8 mouse cellular contexts compared by ENCODE assay signal in genomic region chr2:153778638-153779362, GRCm38 (mm10). TPM values are rescaled to one million over a fixed set of nuclear protein-coding genes. Genes with fewer than 3 reads are reported as not detected.
DNase-seq lines count a peak whose midpoint lies in the region; ATAC-seq and TF ChIP-seq lines count a peak whose summit lies in the region.

No protein-coding gene starts in this region.

- DNase-seq in ES-CJ7 (ENCODE audit: low read depth, low spot score), result peak; percentile 83
- DNase-seq in cerebellum, adult 18-20 months, result peak; percentile 32 to 48
- DNase-seq in hindbrain, embryonic 10.5 days (ENCODE audit: low spot score), result peak; percentile 73
- DNase-seq in layer of hippocampus, adult 9-11 months, result peak; percentile 40
- peak; percentile 81 for DNase-seq in lung, postnatal 0 days (ENCODE audit: low spot score)
- DNase-seq in ovary, postnatal 10 days (ENCODE audit: low spot score), result peak; percentile 26
- DNase-seq in thymus, postnatal 0 days (ENCODE audit: low spot score), result peak; percentile 85

- H3K9ac ChIP-seq in lung, postnatal 0 days (replicated peaks; ENCODE audit: low read depth), result no peak overlapping the region

- 14% methylated on average over 24 of the region's 24 CpGs for WGBS in hindbrain, embryonic 10.5 days
- WGBS in lung, postnatal 0 days, result 10% methylated on average over 24 of the region's 24 CpGs

- ATAC-seq in frontal cortex, adult (ENCODE audit: low TSS enrichment), result peak; percentile 80
- ATAC-seq in lung, postnatal 0 days, result peak; percentile 96

- no peak for TF ChIP-seq CTCF in lung, postnatal 0 days (IDR thresholded peaks at IDR 0.05)

- H3K36me3 ChIP-seq in hindbrain, embryonic 10.5 days, result peaks cover 8% of the 10 kb centered on the region
- H3K36me3 ChIP-seq in lung, postnatal 0 days (ENCODE audit: insufficient read depth, low read length), result no peaks in the 10 kb centered on the region

- no peak for TF ChIP-seq EP300 in lung, postnatal 0 days (IDR thresholded peaks at IDR 0.05)

- H3K4me1 ChIP-seq in hindbrain, embryonic 10.5 days (replicated peaks), result peaks cover 12% of the 10 kb centered on the region
- peaks cover 3% of the 10 kb centered on the region; the same call in 1 of the 2 replicates for H3K4me1 ChIP-seq in lung, postnatal 0 days (ENCODE audit: insufficient read depth, low read depth, low read length)

- peak overlapping the region; percentile 44 for H3K4me3 ChIP-seq in hindbrain, embryonic 10.5 days
- peak overlapping the region; percentile 26 for H3K4me3 ChIP-seq in lung, postnatal 0 days (ENCODE audit: low read depth, low read length)

- H3K27me3 ChIP-seq in hindbrain, embryonic 10.5 days (ENCODE audit: insufficient read depth, poor library complexity, severe bottlenecking), result no peaks in the 10 kb centered on the region; the same call in 1 of the 2 replicates
- no peaks in the 10 kb centered on the region for H3K27me3 ChIP-seq in lung, postnatal 0 days (replicated peaks; ENCODE audit: insufficient read depth, low read length)

- no peaks in the 10 kb centered on the region for H3K9me3 ChIP-seq in hindbrain, embryonic 10.5 days
- no peaks in the 10 kb centered on the region for H3K9me3 ChIP-seq in lung, postnatal 0 days (ENCODE audit: low read length)

- H3K4me2 ChIP-seq in lung, postnatal 0 days (replicated peaks; ENCODE audit: low read depth, low read length), result peak overlapping the region; percentile 67

- peak overlapping the region; percentile 37; the same call in 1 of the 2 replicates for H3K27ac ChIP-seq in hindbrain, embryonic 10.5 days
- no peak overlapping the region for H3K27ac ChIP-seq in lung, postnatal 0 days (ENCODE audit: low read length)

RNA-seq across cellular contexts. Expression of gene Efcab8, which starts 0.9 kb away (rescaled TPM):
- polyA plus RNA-seq in hindbrain, embryonic 10.5 days (2016; fragmentation: Nextera tagmentation; extraction: Ambion mirVana), result 0.08 and 0.15 TPM in 2 replicates
- polyA plus RNA-seq in lung, postnatal 0 days (2015; fragmentation: Nextera tagmentation; extraction: Ambion mirVana), result 0.05 TPM in 1 of 2 replicates, not detected in the other
- 0.57 and 0.85 TPM in 2 replicates for polyA plus RNA-seq in thymus, postnatal 0 days (2015; fragmentation: Nextera tagmentation; extraction: Ambion mirVana)

RNA-seq across cellular contexts. Expression of gene Mapre1, which starts 37.7 kb away (rescaled TPM):
- 314 and 319 TPM in 2 replicates for polyA plus RNA-seq in hindbrain, embryonic 10.5 days (2016; fragmentation: Nextera tagmentation; extraction: Ambion mirVana)
- 145 and 164 TPM in 2 replicates for polyA plus RNA-seq in lung, postnatal 0 days (2015; fragmentation: Nextera tagmentation; extraction: Ambion mirVana)
- 281 and 293 TPM in 2 replicates for polyA plus RNA-seq in thymus, postnatal 0 days (2015; fragmentation: Nextera tagmentation; extraction: Ambion mirVana)

Comparison
In these comparisons a context has a peak if more than half of its experiments do, and no peak if none do; other contexts are left out.
1. DNase-seq: peak in every context shown above with its lines; median percentile 85 in thymus, postnatal 0 days; 83 in ES-CJ7; 81 in lung, postnatal 0 days; 73 in hindbrain, embryonic 10.5 days; 40 in cerebellum, adult 18-20 months; 40 in layer of hippocampus, adult 9-11 months; 26 in ovary, postnatal 10 days.